Mouse (Mus musculus) mouse trophoblast stem cell (cell line): Measurements from ENCODE around the gene Crocc.

Experiments used
- in situ Hi-C, 2 experiments: fragments of 300-500 bp; cut with MseI, MboI; formaldehyde crosslinking; loops; 2 replicates in 1 of 2; 3 replicates in 1 of 2; pipeline ENCODE4 v1.15.1; 2025

Crocc gene

GRCm38 (mm10) chr4:141060426-141061301, at the start of gene Crocc:
TSS of gene Crocc (minus strand) at chr4:141060550.
- in situ Hi-C loops = no loop called here

- in situ Hi-C loops = no loop called here
These were observed 47.9 kb upstream of the Crocc start for GRCm38 (mm10) chr4:141108196-141108732.

GRCm38 (mm10) chr4:141106526-141107183, 46.3 kb upstream of the Crocc start:
- in situ Hi-C loops = no loop called here

- in situ Hi-C loops = no loop called here
These were observed 41.5 kb upstream of the Crocc start for GRCm38 (mm10) chr4:141101855-141102254.

- in situ Hi-C loops = no loop called here
These were observed 40.9 kb upstream of the Crocc start for GRCm38 (mm10) chr4:141101291-141101690.

GRCm38 (mm10) chr4:141099956-141100355, 39.6 kb upstream of the Crocc start:
- in situ Hi-C loops = no loop called here

- in situ Hi-C loops = no loop called here
These were observed 38.6 kb upstream of the Crocc start for GRCm38 (mm10) chr4:141098935-141099334.

- in situ Hi-C loops = no loop called here
These were observed 36.4 kb upstream of the Crocc start for GRCm38 (mm10) chr4:141096710-141097109.

GRCm38 (mm10) chr4:141095016-141095415, 34.7 kb upstream of the Crocc start:
- in situ Hi-C loops = no loop called here

- in situ Hi-C loops = no loop called here
These were observed 28.4 kb upstream of the Crocc start for GRCm38 (mm10) chr4:141088714-141089113.

- in situ Hi-C loops = no loop called here
These were observed 27.7 kb upstream of the Crocc start, which contains the start of gene Spata21 for GRCm38 (mm10) chr4:141088033-141088432. TSS of gene Spata21 (plus strand) at chr4:141088333.

GRCm38 (mm10) chr4:141086862-141087261, 26.5 kb upstream of the Crocc start:
- in situ Hi-C loops = no loop called here

GRCm38 (mm10) chr4:141078510-141079137, 18.3 kb upstream of the Crocc start:
- in situ Hi-C loops = no loop called here

- in situ Hi-C loops = no loop called here
These were observed 17.5 kb upstream of the Crocc start, which contains the start of gene Necap2 for GRCm38 (mm10) chr4:141077681-141078509. TSS of gene Necap2 (minus strand) at chr4:141078357.

- in situ Hi-C loops = no loop called here
These were observed 16.6 kb upstream of the Crocc start for GRCm38 (mm10) chr4:141076761-141077506.

GRCm38 (mm10) chr4:141074109-141074508, 13.8 kb upstream of the Crocc start:
- in situ Hi-C loops = no loop called here

- in situ Hi-C loops = no loop called here
These were observed 13.3 kb upstream of the Crocc start for GRCm38 (mm10) chr4:141073661-141074060.

- in situ Hi-C loops = no loop called here
These were observed 12.2 kb upstream of the Crocc start for GRCm38 (mm10) chr4:141072502-141072901.

GRCm38 (mm10) chr4:141069731-141070130, 9.4 kb upstream of the Crocc start:
- in situ Hi-C loops = no loop called here

GRCm38 (mm10) chr4:141068655-141069054, 8.3 kb upstream of the Crocc start:
- in situ Hi-C loops = no loop called here
